Mouse (Mus musculus): Measurements from ENCODE around the gene Abhd15. TPM values are rescaled to one million over a fixed set of nuclear protein-coding genes. Genes with fewer than 3 reads are reported as not detected.

Abhd15 gene
- polyA plus RNA-seq, 2 experiments: 0.50 to 1.5 TPM

- peaks cover 6% of the 10 kb centered on the region for H3K4me1 ChIP-seq (ENCODE audit: control insufficient read depth, insufficient read depth, low read length)
- 91% methylated on average over 4 of the region's 4 CpGs for WGBS
- no peak for ATAC-seq (ENCODE audit: low FRiP score, low read depth)
Observed at GRCm38 (mm10) chr11:77501971-77502370, 12.9 kb upstream of the Abhd15 start.

GRCm38 (mm10) chr11:77502481-77502880 is 12.4 kb upstream of the Abhd15 start:
- Histone ChIP-seq H3K27me3 (ENCODE audit: control insufficient read depth, insufficient read depth, low read length) (no peaks in the 10 kb centered on the region), H3K36me3 (ENCODE audit: control insufficient read depth, insufficient read depth, low read length) (peaks cover 82% of the 10 kb centered on the region), H3K4me2 (replicated peaks; ENCODE audit: low read depth, low read length, severe bottlenecking) (no peak overlapping the region), H3K4me1 (ENCODE audit: control insufficient read depth, insufficient read depth, low read length) (peaks cover under 1% of the 10 kb centered on the region), H3K9ac (ENCODE audit: low read depth, low read length, severe bottlenecking) (no peak overlapping the region), H3K4me3 (replicated peaks; ENCODE audit: low read length) (no peak overlapping the region), H3K9me3 (ENCODE audit: control insufficient read depth, low read length) (no peaks in the 10 kb centered on the region), H3K27ac (replicated peaks; ENCODE audit: low read depth, low read length) (no peak overlapping the region)
- TF ChIP-seq POLR2A (IDR thresholded peaks at IDR 0.05; ENCODE audit: borderline replicate concordance, extremely low read depth, insufficient read depth, insufficient read length): no peak
- no peak for ATAC-seq (ENCODE audit: low FRiP score, low read depth)
- DNase-seq (ENCODE audit: low spot score): no peak
- 82% methylated on average over 6 of the region's 6 CpGs for WGBS

More at GRCm38 (mm10) chr11:77501971-77502370, 12.9 kb upstream of the Abhd15 start:
- peaks cover 77% of the 10 kb centered on the region for H3K36me3 ChIP-seq (ENCODE audit: control insufficient read depth, insufficient read depth, low read length)
- DNase-seq (ENCODE audit: low spot score): no peak
- TF ChIP-seq POLR2A (IDR thresholded peaks at IDR 0.05; ENCODE audit: borderline replicate concordance, extremely low read depth, insufficient read depth, insufficient read length): no peak
- H3K9me3 ChIP-seq (ENCODE audit: control insufficient read depth, low read length): no peaks in the 10 kb centered on the region
- H3K27ac ChIP-seq (replicated peaks; ENCODE audit: low read depth, low read length): no peak overlapping the region
- H3K9ac ChIP-seq (ENCODE audit: low read depth, low read length, severe bottlenecking): no peak overlapping the region
- no peaks in the 10 kb centered on the region for H3K27me3 ChIP-seq (ENCODE audit: control insufficient read depth, insufficient read depth, low read length)
- no peak overlapping the region for H3K4me2 ChIP-seq (replicated peaks; ENCODE audit: low read depth, low read length, severe bottlenecking)
- no peak overlapping the region for H3K4me3 ChIP-seq (replicated peaks; ENCODE audit: low read length)

GRCm38 (mm10) chr11:77503511-77503910 is 11.4 kb upstream of the Abhd15 start:
- Histone ChIP-seq H3K9ac (ENCODE audit: low read depth, low read length, severe bottlenecking) (no peak overlapping the region), H3K27ac (replicated peaks; ENCODE audit: low read depth, low read length) (no peak overlapping the region), H3K4me3 (replicated peaks; ENCODE audit: low read length) (no peak overlapping the region), H3K9me3 (ENCODE audit: control insufficient read depth, low read length) (no peaks in the 10 kb centered on the region), H3K27me3 (ENCODE audit: control insufficient read depth, insufficient read depth, low read length) (no peaks in the 10 kb centered on the region), H3K4me1 (ENCODE audit: control insufficient read depth, insufficient read depth, low read length) (peaks cover 4% of the 10 kb centered on the region), H3K36me3 (ENCODE audit: control insufficient read depth, insufficient read depth, low read length) (peaks cover 85% of the 10 kb centered on the region), H3K4me2 (replicated peaks; ENCODE audit: low read depth, low read length, severe bottlenecking) (no peak overlapping the region)
- DNase-seq (ENCODE audit: low spot score) (no peak), ATAC-seq (ENCODE audit: low FRiP score, low read depth) (no peak)
- no peak for TF ChIP-seq POLR2A (IDR thresholded peaks at IDR 0.05; ENCODE audit: borderline replicate concordance, extremely low read depth, insufficient read depth, insufficient read length)
- 66% methylated on average over 3 of the region's 3 CpGs for WGBS

GRCm38 (mm10) chr11:77504377-77504776 is 10.5 kb upstream of the Abhd15 start:
- Histone ChIP-seq H3K36me3 (ENCODE audit: control insufficient read depth, insufficient read depth, low read length) (peaks cover 88% of the 10 kb centered on the region), H3K4me3 (replicated peaks; ENCODE audit: low read length) (no peak overlapping the region), H3K4me1 (ENCODE audit: control insufficient read depth, insufficient read depth, low read length) (peaks cover 9% of the 10 kb centered on the region), H3K9me3 (ENCODE audit: control insufficient read depth, low read length) (no peaks in the 10 kb centered on the region), H3K9ac (ENCODE audit: low read depth, low read length, severe bottlenecking) (no peak overlapping the region), H3K27me3 (ENCODE audit: control insufficient read depth, insufficient read depth, low read length) (no peaks in the 10 kb centered on the region), H3K27ac (replicated peaks; ENCODE audit: low read depth, low read length) (no peak overlapping the region), H3K4me2 (replicated peaks; ENCODE audit: low read depth, low read length, severe bottlenecking) (no peak overlapping the region)
- TF ChIP-seq POLR2A (IDR thresholded peaks at IDR 0.05; ENCODE audit: borderline replicate concordance, extremely low read depth, insufficient read depth, insufficient read length): no peak
- DNase-seq (ENCODE audit: low spot score) (no peak), ATAC-seq (ENCODE audit: low FRiP score, low read depth) (no peak)
- WGBS: 94% methylated on average over 19 of the region's 19 CpGs

- no peak for TF ChIP-seq POLR2A (IDR thresholded peaks at IDR 0.05; ENCODE audit: borderline replicate concordance, extremely low read depth, insufficient read depth, insufficient read length)
- WGBS: 89% methylated on average over 22 of the region's 22 CpGs
- H3K4me2 ChIP-seq (replicated peaks; ENCODE audit: low read depth, low read length, severe bottlenecking): no peak overlapping the region
- no peak overlapping the region for H3K9ac ChIP-seq (ENCODE audit: low read depth, low read length, severe bottlenecking)
- H3K27me3 ChIP-seq (ENCODE audit: control insufficient read depth, insufficient read depth, low read length): no peaks in the 10 kb centered on the region
- H3K4me1 ChIP-seq (ENCODE audit: control insufficient read depth, insufficient read depth, low read length): peaks cover 9% of the 10 kb centered on the region
- H3K36me3 ChIP-seq (ENCODE audit: control insufficient read depth, insufficient read depth, low read length): peaks cover 87% of the 10 kb centered on the region
- H3K4me3 ChIP-seq (replicated peaks; ENCODE audit: low read length): no peak overlapping the region
- DNase-seq (ENCODE audit: low spot score): no peak
- H3K9me3 ChIP-seq (ENCODE audit: control insufficient read depth, low read length): no peaks in the 10 kb centered on the region
- ATAC-seq (ENCODE audit: low FRiP score, low read depth): no peak
- H3K27ac ChIP-seq (replicated peaks; ENCODE audit: low read depth, low read length): no peak overlapping the region
Observed at GRCm38 (mm10) chr11:77505291-77505980, 9.5 kb upstream of the Abhd15 start.
